Mouse (Mus musculus) ES-Bruce4 (cell line): ENCODE data around the gene Trim54.

ENCODE experiments used
- CTCF ChIP-seq: IDR thresholded peaks from one replicate; pipeline ENCODE4 v1.8.1; 2011; ENCODE audit warnings: low read depth, low read length
- EP300 ChIP-seq: IDR thresholded peaks from 2 replicates; pipeline ENCODE4 v1.6.1; 2011; ENCODE audit warnings: low read depth, low read length; ENCODE audit not compliant: insufficient read depth
- POLR2A ChIP-seq: IDR thresholded peaks from one replicate; pipeline ENCODE4 v1.8.1; 2011; ENCODE audit warnings: low read length; ENCODE audit not compliant: insufficient read depth

DNA sequence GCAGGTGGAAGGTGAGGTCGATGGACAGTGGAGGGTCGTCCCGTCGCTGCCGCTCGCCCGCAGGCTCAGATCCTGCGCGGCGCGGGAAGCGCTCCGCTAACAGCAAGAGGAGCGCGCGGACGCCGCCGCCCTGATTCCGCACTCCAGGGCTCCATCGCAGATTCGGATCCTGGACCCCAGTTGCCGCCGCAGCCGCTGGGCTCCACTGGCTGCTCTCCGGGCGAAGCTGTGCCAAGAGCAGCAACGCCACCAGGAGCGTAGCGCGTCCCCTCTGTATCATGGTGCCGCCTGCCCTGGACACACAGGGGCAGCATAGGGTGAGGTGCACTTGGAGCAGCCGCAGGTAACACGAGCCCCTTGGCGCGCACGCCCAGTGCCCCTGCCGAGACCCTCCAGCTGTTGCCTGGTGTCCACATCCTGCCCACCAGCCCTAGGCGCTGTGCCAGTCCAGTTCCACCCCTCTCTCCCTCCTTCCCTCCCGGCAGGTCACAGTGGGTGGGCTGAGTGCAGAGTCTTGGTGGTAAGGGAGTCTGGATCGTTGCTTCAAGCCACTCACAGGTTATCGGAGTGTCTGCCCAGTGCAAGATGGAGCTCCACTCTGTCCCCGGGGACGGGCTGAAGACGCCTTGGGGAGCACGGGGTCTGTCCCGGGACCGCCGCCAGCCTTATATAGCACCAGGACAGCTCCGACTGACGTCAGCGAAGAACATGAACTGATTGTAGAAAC lies 21.9 kb downstream of the Trim54 start, which contains the start of gene Ucn:
- TF ChIP-seq CTCF (no peak), EP300 (no peak), POLR2A (no peak)
